In genomic region chr10:127379654-127380053, GRCm38 (mm10) we compare ENCODE assay signal across 9 mouse cellular contexts. TPM values are rescaled to one million over a fixed set of nuclear protein-coding genes. Genes with fewer than 3 reads are reported as not detected.
DNase-seq lines count a peak whose midpoint lies in the region; ATAC-seq and TF ChIP-seq lines count a peak whose summit lies in the region.
"Had no signal": no experiment of that assay in that cellular context is flagged by ENCODE, and none has a peak within 500 bp of the region (broad histone marks: within the 10 kb centered on the region; RNA-seq: fewer than 3 reads in every experiment).

No protein-coding gene starts in this region.

- H3K27ac ChIP-seq in layer of hippocampus, adult 2 months: peak overlapping the region; percentile 93
- peak overlapping the region; percentile 92 for H3K27ac ChIP-seq in embryonic facial prominence, embryonic 12.5 days
- peak overlapping the region; percentile 90; the same call in 1 of the 2 replicates for H3K27ac ChIP-seq in intestine, embryonic 14.5 days (ENCODE audit: low read depth)
- peak overlapping the region; percentile 96; the same call in 1 of the 2 replicates for H3K27ac ChIP-seq in midbrain, postnatal 0 days (ENCODE audit: low read depth, low read length)

- no peaks in the 10 kb centered on the region for H3K27me3 ChIP-seq in embryonic facial prominence, embryonic 12.5 days
- H3K27me3 ChIP-seq in intestine, embryonic 14.5 days (replicated peaks; ENCODE audit: control insufficient read depth, insufficient read depth, low read length): no peaks in the 10 kb centered on the region
- no peaks in the 10 kb centered on the region for H3K27me3 ChIP-seq in midbrain, postnatal 0 days (ENCODE audit: insufficient read depth, low read length)

- peak overlapping the region; percentile 71; the same call in 1 of the 2 replicates for H3K9ac ChIP-seq in embryonic facial prominence, embryonic 12.5 days
- no peak overlapping the region; the same call in 1 of the 2 replicates for H3K9ac ChIP-seq in intestine, embryonic 14.5 days (ENCODE audit: low read length)
- peak overlapping the region; percentile 98; the same call in 1 of the 2 replicates for H3K9ac ChIP-seq in midbrain, postnatal 0 days (replicated peaks; ENCODE audit: low read length, poor library complexity, severe bottlenecking)

- H3K4me2 ChIP-seq in embryonic facial prominence, embryonic 12.5 days (replicated peaks): peak overlapping the region; percentile 55
- peak overlapping the region; percentile 56 for H3K4me2 ChIP-seq in intestine, embryonic 14.5 days (ENCODE audit: low read length)
- peak overlapping the region; percentile 76 for H3K4me2 ChIP-seq in midbrain, postnatal 0 days (ENCODE audit: low read depth, low read length, poor library complexity, severe bottlenecking)

- no peak for DNase-seq in layer of hippocampus, adult 2 months (ENCODE audit: low spot score in 2 of 2)
- no peak for DNase-seq in layer of hippocampus, postnatal 36 days
- no peak for DNase-seq in intestine, embryonic 14.5 days (ENCODE audit: low spot score)
- no peak for DNase-seq in midbrain, postnatal 0 days (ENCODE audit: low spot score)
- DNase-seq in thymus, postnatal 36 days: no peak
- no peak for DNase-seq in layer of hippocampus, adult 8-10 months (ENCODE audit: low spot score in 2 of 2)
- no peak for DNase-seq in embryo, embryonic 11 days

- no peak for TF ChIP-seq CTCF in layer of hippocampus, adult 2 months (conservative IDR thresholded peaks at IDR 0.05)
- TF ChIP-seq CTCF in midbrain, postnatal 0 days (IDR thresholded peaks at IDR 0.05): no peak

- peaks cover 5% of the 10 kb centered on the region for H3K4me1 ChIP-seq in embryonic facial prominence, embryonic 12.5 days
- peaks cover 14% of the 10 kb centered on the region for H3K4me1 ChIP-seq in intestine, embryonic 14.5 days (replicated peaks; ENCODE audit: control insufficient read depth, insufficient read depth, low read length)
- no peaks in the 10 kb centered on the region for H3K4me1 ChIP-seq in midbrain, postnatal 0 days (ENCODE audit: insufficient read depth, low read length)

- H3K4me3 ChIP-seq in layer of hippocampus, adult 2 months: peak overlapping the region; percentile 85
- peak overlapping the region; percentile 67 for H3K4me3 ChIP-seq in embryonic facial prominence, embryonic 12.5 days
- H3K4me3 ChIP-seq in intestine, embryonic 14.5 days (ENCODE audit: low read depth, low read length): peak overlapping the region; percentile 70
- peak overlapping the region; percentile 64 for H3K4me3 ChIP-seq in midbrain, postnatal 0 days (ENCODE audit: low read depth, low read length)

- 89% methylated on average over 8 of the region's 8 CpGs for WGBS in embryonic facial prominence, embryonic 12.5 days
- WGBS in intestine, embryonic 14.5 days: 88% methylated on average over 8 of the region's 8 CpGs
- 85% methylated on average over 8 of the region's 8 CpGs for WGBS in midbrain, postnatal 0 days

- H3K36me3 ChIP-seq in embryonic facial prominence, embryonic 12.5 days: no peaks in the 10 kb centered on the region
- no peaks in the 10 kb centered on the region for H3K36me3 ChIP-seq in intestine, embryonic 14.5 days (ENCODE audit: control insufficient read depth, insufficient read depth, low read length)
- no peaks in the 10 kb centered on the region for H3K36me3 ChIP-seq in midbrain, postnatal 0 days (ENCODE audit: insufficient read depth, low read length)

- H3K9me3 ChIP-seq in embryonic facial prominence, embryonic 12.5 days: no peaks in the 10 kb centered on the region
- H3K9me3 ChIP-seq in intestine, embryonic 14.5 days (ENCODE audit: control insufficient read depth, low read length): no peaks in the 10 kb centered on the region
- H3K9me3 ChIP-seq in midbrain, postnatal 0 days (ENCODE audit: low read length): no peaks in the 10 kb centered on the region

- ATAC-seq in embryonic facial prominence, embryonic 12.5 days (ENCODE audit: insufficient number of reproducible peaks, insufficient read depth, low FRiP score, low TSS enrichment): no peak
- ATAC-seq in intestine, embryonic 14.5 days (replicated peaks; ENCODE audit: low FRiP score, low TSS enrichment, low read depth): no peak
- ATAC-seq in midbrain, postnatal 0 days (ENCODE audit: low FRiP score): no peak; the same call in 1 of the 2 replicates

RNA-seq across cellular contexts. Expression of gene R3hdm2, which starts 0.5 kb away (rescaled TPM):
- 100 to 1,000 TPM; 153 to 170 TPM for total RNA-seq in layer of hippocampus, adult 2 months (2021)
- total RNA-seq in layer of hippocampus, postnatal 36 days (2021): 100 to 1,000 TPM; 153 to 163 TPM
- polyA plus RNA-seq in embryonic facial prominence, embryonic 12.5 days (2016; fragmentation: Nextera tagmentation; extraction: Ambion mirVana): 44.9 and 53.0 TPM in 2 replicates
- polyA plus RNA-seq in intestine, embryonic 14.5 days (2014; fragmentation: Nextera tagmentation; extraction: Ambion mirVana): 29.8 and 31.5 TPM in 2 replicates
- 52.0 and 53.2 TPM in 2 replicates for total RNA-seq in midbrain, postnatal 0 days (2014; rRNA removed)
- polyA plus RNA-seq in midbrain, postnatal 0 days (2015; fragmentation: Nextera tagmentation; extraction: Ambion mirVana): 38.0 and 40.0 TPM in 2 replicates
- total RNA-seq in layer of hippocampus, adult 8-10 months (2022): 100 to 1,000 TPM; 159 to 182 (median 176) TPM

RNA-seq across cellular contexts. Expression of gene Inhbc, which starts 9.4 kb away (rescaled TPM):
- total RNA-seq in layer of hippocampus, adult 2 months (2021): not detected
- not detected for total RNA-seq in layer of hippocampus, postnatal 36 days (2021)
- polyA plus RNA-seq in embryonic facial prominence, embryonic 12.5 days (2016; fragmentation: Nextera tagmentation; extraction: Ambion mirVana): 0.09 TPM in 1 of 2 replicates, not detected in the other
- not detected in 2 replicates for polyA plus RNA-seq in intestine, embryonic 14.5 days (2014; fragmentation: Nextera tagmentation; extraction: Ambion mirVana)
- total RNA-seq in midbrain, postnatal 0 days (2014; rRNA removed): not detected in 2 replicates
- polyA plus RNA-seq in midbrain, postnatal 0 days (2015; fragmentation: Nextera tagmentation; extraction: Ambion mirVana): not detected in 2 replicates
- total RNA-seq in layer of hippocampus, adult 8-10 months (2022): not detected
- total RNA-seq: gastrocnemius, adult 18-20 months had no signal

RNA-seq across cellular contexts. Expression of gene Inhbe, which starts 25.4 kb away (rescaled TPM):
- total RNA-seq in layer of hippocampus, adult 2 months (2021): not detected
- not detected for total RNA-seq in layer of hippocampus, postnatal 36 days (2021)
- polyA plus RNA-seq in embryonic facial prominence, embryonic 12.5 days (2016; fragmentation: Nextera tagmentation; extraction: Ambion mirVana): 0.03 TPM in 1 of 2 replicates, not detected in the other
- not detected in 2 replicates for polyA plus RNA-seq in intestine, embryonic 14.5 days (2014; fragmentation: Nextera tagmentation; extraction: Ambion mirVana)
- total RNA-seq in midbrain, postnatal 0 days (2014; rRNA removed): not detected in 2 replicates
- polyA plus RNA-seq in midbrain, postnatal 0 days (2015; fragmentation: Nextera tagmentation; extraction: Ambion mirVana): 0.04 TPM in 1 of 2 replicates, not detected in the other
- total RNA-seq in layer of hippocampus, adult 8-10 months (2022): not detected
- total RNA-seq: gastrocnemius, adult 18-20 months had no signal

RNA-seq across cellular contexts. Expression of gene Gli1, which starts 37.9 kb away (rescaled TPM):
- 1 to 10 TPM; 2.5 to 3.1 TPM for total RNA-seq in layer of hippocampus, adult 2 months (2021)
- 1 to 10 TPM; 2.4 to 3.2 TPM for total RNA-seq in layer of hippocampus, postnatal 36 days (2021)
- 15.5 and 16.4 TPM in 2 replicates for polyA plus RNA-seq in embryonic facial prominence, embryonic 12.5 days (2016; fragmentation: Nextera tagmentation; extraction: Ambion mirVana)
- 12.6 and 15.1 TPM in 2 replicates for polyA plus RNA-seq in intestine, embryonic 14.5 days (2014; fragmentation: Nextera tagmentation; extraction: Ambion mirVana)
- total RNA-seq in midbrain, postnatal 0 days (2014; rRNA removed): 4.2 and 6.9 TPM in 2 replicates
- 1.0 and 1.1 TPM in 2 replicates for polyA plus RNA-seq in midbrain, postnatal 0 days (2015; fragmentation: Nextera tagmentation; extraction: Ambion mirVana)
- total RNA-seq in layer of hippocampus, adult 8-10 months (2022): 1 to 10 TPM; 2.7 to 4.0 (median 3.7) TPM

RNA-seq across cellular contexts. Expression of gene Arhgap9, which starts 57.9 kb away (rescaled TPM):
- total RNA-seq in layer of hippocampus, adult 2 months (2021): under 1 TPM; 0.56 to 0.79 TPM
- 1 to 10 TPM in 1 of 2 experiments, under 1 TPM in 1; 0.86 to 1.0 TPM for total RNA-seq in layer of hippocampus, postnatal 36 days (2021)
- 1.8 and 2.6 TPM in 2 replicates for polyA plus RNA-seq in embryonic facial prominence, embryonic 12.5 days (2016; fragmentation: Nextera tagmentation; extraction: Ambion mirVana)
- polyA plus RNA-seq in intestine, embryonic 14.5 days (2014; fragmentation: Nextera tagmentation; extraction: Ambion mirVana): 4.2 and 4.4 TPM in 2 replicates
- total RNA-seq in midbrain, postnatal 0 days (2014; rRNA removed): 0.24 and 1.2 TPM in 2 replicates
- polyA plus RNA-seq in midbrain, postnatal 0 days (2015; fragmentation: Nextera tagmentation; extraction: Ambion mirVana): 0.91 and 1.0 TPM in 2 replicates
- 1 to 10 TPM in 3 of 4 experiments, under 1 TPM in 1; 0.60 to 4.6 (median 2.2) TPM for total RNA-seq in layer of hippocampus, adult 8-10 months (2022)
